Mouse (Mus musculus): ENCODE results near the gene Ubap1. TPM values are rescaled to one million over a fixed set of nuclear protein-coding genes. Genes with fewer than 3 reads are reported as not detected.

Gene Ubap1
- 61.4 and 65.4 TPM in 2 replicates for polyA plus RNA-seq (2016; fragmentation: Nextera tagmentation; extraction: Ambion mirVana)

DNA sequence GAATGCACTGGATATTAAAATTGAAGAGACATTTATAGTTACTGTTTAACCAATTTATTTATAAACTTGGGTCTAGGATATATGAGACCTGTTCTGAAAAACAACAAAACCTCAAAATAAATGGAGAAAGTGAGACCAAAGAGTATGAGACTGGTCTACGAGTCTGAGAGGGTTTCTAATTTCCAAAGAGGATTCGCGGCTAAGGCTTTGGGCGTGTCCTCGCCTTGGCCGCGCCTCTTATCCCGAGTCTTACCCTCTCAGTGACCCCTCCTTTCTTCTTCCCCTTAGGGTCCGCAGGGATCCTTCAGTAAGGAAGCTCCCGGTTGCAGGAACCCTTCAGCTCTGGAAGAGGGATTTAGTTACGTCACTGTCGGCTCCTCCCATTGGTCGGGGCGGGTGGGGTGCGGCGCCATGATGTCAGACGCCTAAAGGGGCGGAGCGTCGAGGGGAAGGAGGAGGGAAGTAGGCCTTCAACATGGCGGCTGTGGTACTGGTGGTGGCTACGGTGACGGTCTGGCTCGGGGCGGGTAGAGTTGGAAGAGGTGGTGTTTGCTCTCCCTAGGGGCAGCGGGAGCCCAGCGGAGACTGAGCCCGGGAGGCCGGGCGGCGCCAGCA lies at the start of gene Ubap1:
TSS of gene Ubap1 (plus strand) at position 413 of the 615 bp plus-strand sequence.
- peak; percentile 98 for DNase-seq (ENCODE audit: low spot score)
- Histone ChIP-seq H3K36me3 (replicated peaks) (peaks cover 27% of the 10 kb centered on the region), H3K4me3 (peak within 1 kb of the TSS; percentile 88), H3K27ac (replicated peaks) (peak within 1 kb of the TSS; percentile 96), H3K4me1 (peaks cover 17% of the 10 kb centered on the region), H3K9me3 (no peaks in the 10 kb centered on the region), H3K27me3 (replicated peaks; ENCODE audit: low read depth, poor library complexity, severe bottlenecking) (no peaks in the 10 kb centered on the region)
- WGBS = under 1% methylated on average over 31 of the region's 31 CpGs

DNA sequence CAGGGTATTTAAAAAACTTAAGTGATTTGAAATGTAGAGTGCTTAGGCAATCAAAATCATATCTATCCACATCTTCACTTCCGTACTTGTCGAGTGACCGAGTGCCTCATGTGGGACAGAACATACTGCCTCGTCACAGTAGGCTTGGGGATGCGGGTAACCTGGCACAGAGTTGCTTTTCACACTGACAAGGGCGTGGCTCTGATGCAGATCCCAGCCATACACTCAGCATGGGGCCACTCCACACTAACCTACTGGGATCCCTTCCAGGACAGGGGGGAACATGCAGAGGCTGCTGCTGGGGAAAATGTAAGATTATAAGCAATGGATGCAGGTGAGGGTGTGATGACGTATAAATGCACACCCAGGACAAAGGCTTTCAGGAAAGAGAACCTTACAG lies 45.1 kb upstream of the Ubap1 start:
- H3K36me3 ChIP-seq (replicated peaks) = peaks cover 95% of the 10 kb centered on the region
- H3K9me3 ChIP-seq = no peaks in the 10 kb centered on the region
- H3K27ac ChIP-seq (replicated peaks) = no peak overlapping the region
- 93% methylated on average over 7 of the region's 7 CpGs for WGBS
- peaks cover 3% of the 10 kb centered on the region; the same call in 1 of the 2 replicates for H3K4me1 ChIP-seq
- H3K4me3 ChIP-seq = no peak overlapping the region
- no peaks in the 10 kb centered on the region for H3K27me3 ChIP-seq (replicated peaks; ENCODE audit: low read depth, poor library complexity, severe bottlenecking)
- DNase-seq (ENCODE audit: low spot score) = no peak

DNA sequence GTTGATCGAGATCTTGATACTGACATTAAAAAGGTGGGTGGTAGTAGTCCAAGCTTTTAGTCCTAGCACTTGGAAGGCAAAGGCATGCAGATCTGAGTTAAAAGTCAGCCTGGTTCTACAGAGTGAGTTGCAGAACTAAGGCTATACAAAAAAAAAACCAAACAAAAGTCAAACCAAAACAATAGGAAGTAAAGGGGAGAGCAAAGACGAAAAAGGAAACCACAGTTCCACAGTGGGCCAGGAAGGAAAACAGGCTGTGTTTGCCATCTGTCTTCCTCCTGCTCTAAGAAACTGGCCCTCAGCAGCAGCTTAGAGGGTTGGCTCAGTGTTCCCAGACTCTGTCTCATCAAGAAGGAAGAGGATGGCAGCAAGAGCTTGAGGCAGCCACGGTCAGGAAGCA lies 44.5 kb upstream of the Ubap1 start:
- H3K27ac ChIP-seq (replicated peaks) = no peak overlapping the region
- H3K36me3 ChIP-seq (replicated peaks) = peaks cover 95% of the 10 kb centered on the region
- no peak overlapping the region for H3K4me3 ChIP-seq
- H3K27me3 ChIP-seq (replicated peaks; ENCODE audit: low read depth, poor library complexity, severe bottlenecking) = no peaks in the 10 kb centered on the region
- no peak for DNase-seq (ENCODE audit: low spot score)
- no peaks in the 10 kb centered on the region for H3K9me3 ChIP-seq
- WGBS = 73% methylated on average over 3 of the region's 3 CpGs
- peaks cover 3% of the 10 kb centered on the region; the same call in 1 of the 2 replicates for H3K4me1 ChIP-seq

DNA sequence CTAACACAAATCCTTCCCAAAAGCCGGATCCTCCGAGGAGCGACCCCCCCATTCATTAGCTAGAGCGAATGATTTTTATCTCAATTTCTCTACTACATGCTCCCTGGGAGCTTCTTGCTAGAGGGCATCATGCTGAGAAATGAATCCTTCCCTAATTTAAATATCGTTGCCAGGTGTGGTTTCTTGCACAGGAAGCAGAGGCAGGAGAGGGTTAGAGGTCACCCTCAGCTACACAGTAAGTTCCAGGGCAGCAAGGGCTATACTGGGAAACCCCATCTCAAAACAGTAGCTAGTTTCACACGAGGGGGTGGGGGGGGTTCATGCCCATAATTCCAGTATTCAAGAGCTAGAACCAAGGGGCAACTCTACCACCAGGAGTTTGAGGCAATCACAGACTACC lies 41.4 kb upstream of the Ubap1 start:
- no peak for DNase-seq (ENCODE audit: low spot score)
- H3K36me3 ChIP-seq (replicated peaks) = peaks cover 95% of the 10 kb centered on the region

DNA sequence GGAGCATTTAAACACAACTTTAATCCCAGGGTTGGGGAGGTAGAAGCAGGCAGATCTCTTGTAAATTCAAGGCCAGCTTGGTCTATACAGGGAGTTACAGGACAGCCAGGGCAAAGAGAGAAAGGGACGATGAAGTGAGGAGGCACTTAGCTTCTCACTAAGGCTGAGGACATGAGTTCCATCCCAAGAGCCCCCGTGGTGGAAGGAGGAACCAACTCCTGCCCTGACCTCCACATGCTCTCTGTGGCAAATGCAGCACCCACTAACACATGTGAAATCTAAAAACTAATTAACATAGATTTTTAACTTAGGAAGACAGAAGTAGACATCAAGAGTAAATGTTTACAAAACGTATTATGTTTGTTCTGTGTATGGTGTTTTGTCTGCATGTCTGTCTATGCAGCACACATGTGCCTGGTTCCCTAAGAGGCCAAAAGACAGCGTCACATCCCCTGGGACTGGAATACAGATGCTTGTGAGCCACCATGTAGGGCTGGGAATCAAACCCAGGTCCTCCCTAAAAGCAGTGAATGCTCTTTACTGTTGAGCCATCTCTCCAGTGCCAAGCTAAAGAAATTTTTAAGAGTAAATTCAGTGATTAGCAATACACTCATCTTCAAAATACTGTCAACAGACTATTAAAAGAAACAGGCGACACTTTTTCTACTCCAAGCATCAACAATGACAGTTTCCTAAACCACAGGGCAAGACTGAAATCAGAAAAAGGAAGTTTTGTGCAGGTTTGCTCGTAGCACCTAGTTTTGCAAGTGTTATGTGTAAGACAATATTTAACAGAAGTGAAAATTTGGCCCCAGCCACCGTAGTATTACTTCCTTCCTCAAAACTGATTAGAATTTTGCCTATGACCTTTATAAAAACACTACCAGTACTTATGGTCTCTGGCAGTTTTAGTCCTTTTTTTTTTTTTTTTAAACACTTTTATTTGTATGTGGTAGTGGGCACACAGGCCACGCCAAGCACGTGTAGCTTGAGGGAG lies 37.9 kb upstream of the Ubap1 start:
- Histone ChIP-seq H3K36me3 (replicated peaks) (peaks cover 71% of the 10 kb centered on the region), H3K27ac (replicated peaks) (no peak overlapping the region), H3K27me3 (replicated peaks; ENCODE audit: low read depth, poor library complexity, severe bottlenecking) (no peaks in the 10 kb centered on the region), H3K9me3 (no peaks in the 10 kb centered on the region), H3K4me1 (peaks cover 20% of the 10 kb centered on the region), H3K4me3 (no peak overlapping the region)
- no peak for DNase-seq (ENCODE audit: low spot score)
- 94% methylated on average over 9 of the region's 9 CpGs for WGBS

More for the DNA sequence above, 41.4 kb upstream of the Ubap1 start:
- WGBS = 78% methylated on average over 6 of the region's 6 CpGs
- Histone ChIP-seq H3K9me3 (no peaks in the 10 kb centered on the region), H3K4me1 (no peaks in the 10 kb centered on the region; the same call in 1 of the 2 replicates), H3K27ac (replicated peaks) (no peak overlapping the region), H3K4me3 (no peak overlapping the region), H3K27me3 (replicated peaks; ENCODE audit: low read depth, poor library complexity, severe bottlenecking) (no peaks in the 10 kb centered on the region)

DNA sequence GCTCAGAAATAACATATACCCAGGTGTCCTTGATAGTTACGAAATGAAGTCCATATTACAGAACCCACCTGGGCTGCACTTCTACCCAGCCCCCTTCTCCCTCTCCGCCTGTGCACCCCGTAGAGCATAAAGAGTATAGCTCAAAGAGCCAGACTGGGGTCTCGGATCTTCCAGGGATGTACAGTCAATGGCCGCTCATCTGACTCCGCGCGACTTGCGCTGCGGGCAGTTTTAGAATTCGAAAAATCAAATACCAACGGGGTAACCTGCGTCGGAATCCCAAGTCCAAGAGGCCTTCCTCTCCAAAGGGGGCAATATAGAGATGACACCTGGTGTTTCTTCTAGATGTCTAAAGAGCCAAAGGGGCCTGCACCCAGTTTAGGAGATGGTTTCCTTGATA lies 35.1 kb upstream of the Ubap1 start:
- peaks cover 20% of the 10 kb centered on the region for H3K4me1 ChIP-seq
- peak overlapping the region; percentile 95 for H3K4me3 ChIP-seq
- H3K36me3 ChIP-seq (replicated peaks) = peaks cover 44% of the 10 kb centered on the region
- no peak for DNase-seq (ENCODE audit: low spot score)
- no peaks in the 10 kb centered on the region for H3K9me3 ChIP-seq
- WGBS = 22% methylated on average over 14 of the region's 14 CpGs
- no peaks in the 10 kb centered on the region for H3K27me3 ChIP-seq (replicated peaks; ENCODE audit: low read depth, poor library complexity, severe bottlenecking)
- peak overlapping the region; percentile 94 for H3K27ac ChIP-seq (replicated peaks)

DNA sequence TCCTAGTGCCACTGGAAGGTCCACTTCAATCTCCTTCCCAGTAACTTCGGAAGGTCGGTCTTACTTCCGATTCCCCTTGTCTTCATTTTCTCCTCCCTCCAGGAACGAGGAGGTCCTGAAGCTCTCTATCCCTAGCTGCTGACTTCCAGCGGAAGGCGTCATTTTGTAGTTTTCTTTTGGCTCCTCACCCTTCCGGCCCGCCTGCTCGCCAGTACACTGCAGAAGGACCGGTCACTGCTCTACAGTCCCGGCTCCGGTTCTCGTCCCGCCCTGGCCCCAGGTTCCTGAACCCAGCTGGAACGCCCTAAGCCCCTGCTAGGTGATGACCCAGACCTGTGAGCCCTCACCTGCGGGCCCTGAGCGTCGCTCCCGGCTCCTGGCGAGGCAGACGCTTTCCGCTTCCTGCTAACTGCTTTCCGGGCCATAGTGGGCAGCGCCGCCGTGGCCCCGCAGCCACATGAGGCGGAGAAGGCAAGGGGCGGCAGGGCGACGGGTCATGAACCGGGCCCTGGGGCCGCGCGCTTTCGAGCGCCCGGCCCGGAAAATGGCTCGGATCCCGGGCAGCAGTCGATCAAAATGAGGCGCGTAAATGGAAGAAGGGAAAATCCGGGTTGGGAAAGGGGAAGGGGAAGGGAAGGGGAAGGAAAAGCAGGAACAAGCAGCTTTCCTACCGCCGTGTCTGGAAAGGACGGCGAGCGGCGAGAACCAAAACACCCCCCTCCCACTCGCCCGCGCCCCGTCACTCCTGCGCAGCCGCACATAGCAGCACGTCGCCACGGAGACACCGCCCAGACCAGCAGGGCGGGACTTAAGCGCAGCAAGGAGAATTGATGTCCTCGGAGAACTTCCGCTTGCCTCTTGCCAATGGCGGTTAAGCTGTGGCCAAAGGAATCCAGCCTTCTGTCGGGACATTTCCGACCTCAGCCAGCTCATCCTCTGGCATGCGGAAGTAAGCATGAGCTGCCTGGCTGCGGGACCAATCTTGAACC lies 34.4 kb upstream of the Ubap1 start, which contains the start of gene Dcaf12:
TSS of gene Dcaf12 (minus strand) at position 749 of the 989 bp plus-strand sequence.
- Histone ChIP-seq H3K9me3 (no peaks in the 10 kb centered on the region), H3K27me3 (replicated peaks; ENCODE audit: low read depth, poor library complexity, severe bottlenecking) (no peaks in the 10 kb centered on the region), H3K4me1 (peaks cover 20% of the 10 kb centered on the region), H3K36me3 (replicated peaks) (peaks cover 36% of the 10 kb centered on the region), H3K4me3 (peak within 1 kb of the TSS; percentile 95), H3K27ac (replicated peaks) (peak within 1 kb of the TSS; percentile 94)
- peak; percentile 96 for DNase-seq (ENCODE audit: low spot score)
- WGBS = under 1% methylated on average over 70 of the region's 70 CpGs

DNA sequence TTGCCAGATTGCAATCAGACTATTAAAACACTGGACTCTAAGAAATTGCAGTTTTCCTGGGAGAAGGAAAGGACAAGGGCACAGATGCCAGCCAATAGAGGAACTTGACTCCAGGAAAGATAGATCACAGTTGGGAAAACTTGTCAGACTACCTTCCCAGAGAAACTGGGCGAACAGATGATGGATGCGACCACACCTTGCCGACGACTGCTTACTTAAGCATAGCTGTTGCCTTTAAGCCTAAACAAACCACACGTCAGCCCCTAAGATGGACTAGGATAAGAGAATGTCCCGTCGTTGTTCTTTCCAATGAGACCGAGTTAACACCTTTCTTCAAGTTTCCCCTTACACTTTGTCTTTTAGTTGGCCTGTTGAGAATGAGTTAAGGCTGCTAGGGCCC lies 33.6 kb upstream of the Ubap1 start:
- Histone ChIP-seq H3K4me1 (peaks cover 22% of the 10 kb centered on the region), H3K27me3 (replicated peaks; ENCODE audit: low read depth, poor library complexity, severe bottlenecking) (no peaks in the 10 kb centered on the region), H3K9me3 (no peaks in the 10 kb centered on the region), H3K27ac (replicated peaks) (peak overlapping the region; percentile 94), H3K36me3 (replicated peaks) (peaks cover 29% of the 10 kb centered on the region), H3K4me3 (peak overlapping the region; percentile 95)
- DNase-seq (ENCODE audit: low spot score) = no peak
- 56% methylated on average over 8 of the region's 8 CpGs for WGBS

DNA sequence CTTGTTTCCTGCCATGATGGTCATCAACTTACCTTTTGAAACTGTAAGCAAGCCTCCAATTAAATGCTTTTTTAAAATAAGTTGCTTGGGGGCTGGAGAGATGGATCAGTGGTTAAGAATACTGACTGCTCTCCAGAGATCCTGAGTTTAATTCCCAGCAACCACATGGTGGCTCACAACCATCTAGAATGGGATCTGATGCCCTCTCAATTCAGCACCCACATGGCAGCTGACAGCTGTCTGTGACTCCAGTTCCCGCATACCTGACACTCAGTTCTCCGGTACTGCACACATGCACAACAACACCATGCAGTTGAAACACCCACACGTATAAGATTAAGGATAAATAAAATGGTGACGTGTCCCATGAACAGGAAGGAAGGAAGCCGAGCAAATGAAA lies 30.5 kb upstream of the Ubap1 start:
- Histone ChIP-seq H3K27ac (replicated peaks) (no peak overlapping the region), H3K27me3 (replicated peaks; ENCODE audit: low read depth, poor library complexity, severe bottlenecking) (no peaks in the 10 kb centered on the region), H3K36me3 (replicated peaks) (no peaks in the 10 kb centered on the region), H3K4me3 (no peak overlapping the region), H3K9me3 (no peaks in the 10 kb centered on the region), H3K4me1 (peaks cover 20% of the 10 kb centered on the region)
- no peak for DNase-seq (ENCODE audit: low spot score)
- 89% methylated on average over 5 of the region's 5 CpGs for WGBS

DNA sequence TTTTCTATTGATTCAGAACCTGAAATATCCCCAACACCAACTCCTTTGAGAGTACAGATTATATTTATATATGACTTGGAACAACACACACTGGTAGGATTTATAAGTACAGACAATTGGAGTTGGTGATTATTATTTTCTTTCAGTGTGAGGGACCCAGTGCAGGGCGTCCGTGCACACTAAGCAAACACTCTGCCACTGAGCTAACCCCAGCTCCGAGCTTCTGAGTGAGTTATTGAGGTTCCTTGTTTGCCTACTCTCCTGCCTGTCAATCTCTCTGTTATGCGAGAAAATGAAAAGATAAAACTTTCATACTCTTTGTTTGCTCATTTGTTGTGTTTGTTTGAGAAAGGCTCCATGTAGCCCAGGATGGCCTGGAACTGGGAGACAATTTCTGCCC lies 27.8 kb upstream of the Ubap1 start:
- WGBS = 78% methylated on average over 4 of the region's 4 CpGs
- H3K4me3 ChIP-seq = no peak overlapping the region

DNA sequence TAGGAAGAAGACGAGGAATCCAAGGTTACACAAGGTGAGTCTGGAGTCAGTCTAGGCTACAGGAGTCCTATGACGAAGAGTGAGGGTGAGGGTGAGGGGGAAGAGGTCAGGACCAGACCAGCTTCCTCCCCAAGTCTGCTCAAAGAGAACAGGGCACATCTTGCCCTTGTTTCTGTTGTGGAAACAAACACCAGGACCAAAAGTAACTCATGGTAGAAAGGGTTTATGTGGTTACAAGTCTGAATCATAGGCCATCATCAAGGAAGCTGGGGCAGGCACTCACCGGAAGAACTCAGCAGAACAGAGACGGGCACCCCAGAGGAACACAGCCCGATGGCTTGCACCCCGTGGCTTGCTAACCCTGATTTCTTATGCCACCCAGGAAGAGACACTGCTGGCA lies 21.9 kb upstream of the Ubap1 start:
- H3K36me3 ChIP-seq (replicated peaks) = no peaks in the 10 kb centered on the region
- no peaks in the 10 kb centered on the region for H3K27me3 ChIP-seq (replicated peaks; ENCODE audit: low read depth, poor library complexity, severe bottlenecking)
- no peaks in the 10 kb centered on the region for H3K9me3 ChIP-seq
- no peak for DNase-seq (ENCODE audit: low spot score)
- no peak overlapping the region for H3K4me3 ChIP-seq
- H3K4me1 ChIP-seq = no peaks in the 10 kb centered on the region
- no peak overlapping the region for H3K27ac ChIP-seq (replicated peaks)
- 87% methylated on average over 6 of the region's 6 CpGs for WGBS

More for the DNA sequence above, 27.8 kb upstream of the Ubap1 start:
- H3K9me3 ChIP-seq = no peaks in the 10 kb centered on the region
- no peak overlapping the region for H3K27ac ChIP-seq (replicated peaks)
- peaks cover 5% of the 10 kb centered on the region; the same call in 1 of the 2 replicates for H3K4me1 ChIP-seq
- no peaks in the 10 kb centered on the region for H3K27me3 ChIP-seq (replicated peaks; ENCODE audit: low read depth, poor library complexity, severe bottlenecking)
- H3K36me3 ChIP-seq (replicated peaks) = no peaks in the 10 kb centered on the region
- no peak for DNase-seq (ENCODE audit: low spot score)

DNA sequence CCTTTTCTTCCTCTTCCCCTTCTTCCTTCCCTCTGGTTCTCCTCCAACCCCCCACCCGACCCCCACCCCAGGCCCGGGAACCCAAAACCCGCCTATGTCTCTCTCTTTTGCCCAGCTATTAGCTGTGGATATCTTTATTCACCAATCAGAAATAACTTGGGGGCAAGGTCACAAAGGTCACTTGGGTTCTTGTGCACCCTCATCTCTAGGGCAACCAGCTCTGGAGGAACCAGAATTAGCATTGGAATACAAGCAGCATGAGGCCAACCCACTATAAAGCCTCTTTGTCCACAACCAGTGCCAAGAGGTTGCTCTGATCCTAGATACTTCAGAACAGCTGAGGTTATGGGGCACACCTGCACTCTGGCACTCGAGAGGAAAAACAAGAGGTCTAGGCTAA lies 19.3 kb upstream of the Ubap1 start:
- 46% methylated on average over 4 of the region's 4 CpGs for WGBS
- H3K36me3 ChIP-seq (replicated peaks) = no peaks in the 10 kb centered on the region

More for the DNA sequence above, 19.3 kb upstream of the Ubap1 start:
- Histone ChIP-seq H3K27me3 (replicated peaks; ENCODE audit: low read depth, poor library complexity, severe bottlenecking) (no peaks in the 10 kb centered on the region), H3K27ac (replicated peaks) (no peak overlapping the region), H3K9me3 (no peaks in the 10 kb centered on the region), H3K4me1 (no peaks in the 10 kb centered on the region), H3K4me3 (no peak overlapping the region)
- DNase-seq (ENCODE audit: low spot score) = no peak
